Mouse (Mus musculus): Measurements from ENCODE around the gene Fam168b. TPM values are rescaled to one million over a fixed set of nuclear protein-coding genes. Genes with fewer than 3 reads are reported as not detected.

Gene Fam168b
- total RNA-seq (2021) (10 to 100 TPM; 47.6 to 50.6 TPM), polyA plus RNA-seq (2012; rRNA removed) (148 and 155 TPM in 2 replicates)
- long read RNA-seq, full-length matches to known transcripts: 32 of 49 reads
- long read RNA-seq, partial matches to known transcripts: 2 of 49 reads
- long read RNA-seq, other reads (novel, unspliced or antisense): 15 of 49 reads

- TF ChIP-seq EP300 (IDR thresholded peaks at IDR 0.05; ENCODE audit: insufficient read depth, low read depth, low read length) (0 out of 2 replicates have a peak, but pooled peaks have one; percentile 22), POLR2A (IDR thresholded peaks at IDR 0.05; ENCODE audit: insufficient read depth, low read depth, low read length) (peak; percentile 96), CTCF (IDR thresholded peaks at IDR 0.05) (no peak)
- WGBS: under 1% methylated on average over 59 of the region's 59 CpGs
- Histone ChIP-seq H3K36me3 (ENCODE audit: control insufficient read depth, insufficient read depth, low read length) (peaks cover 22% of the 10 kb centered on the region), H3K79me2 (replicated peaks; ENCODE audit: control insufficient read depth, insufficient read depth, low read length) (peaks cover 2% of the 10 kb centered on the region), H3K9ac (ENCODE audit: low read depth, low read length) (peak within 1 kb of the TSS; percentile 97), H3K4me1 (ENCODE audit: control insufficient read depth, insufficient read depth, low read length) (peaks cover 22% of the 10 kb centered on the region), H3K4me3 (peak within 1 kb of the TSS; percentile 78), H3K27me3 (ENCODE audit: control insufficient read depth, insufficient read depth, low read length) (no peaks in the 10 kb centered on the region), H3K27ac (peak within 1 kb of the TSS; percentile 97)
- peak; percentile 94 for DNase-seq
- intact Hi-C loops (cut with DNase I): no loop called here
Measured at GRCm38 (mm10) chr1:34842887-34843618, at the start of gene Fam168b. TSS of gene Fam168b (minus strand) at chr1:34843065.

DNA sequence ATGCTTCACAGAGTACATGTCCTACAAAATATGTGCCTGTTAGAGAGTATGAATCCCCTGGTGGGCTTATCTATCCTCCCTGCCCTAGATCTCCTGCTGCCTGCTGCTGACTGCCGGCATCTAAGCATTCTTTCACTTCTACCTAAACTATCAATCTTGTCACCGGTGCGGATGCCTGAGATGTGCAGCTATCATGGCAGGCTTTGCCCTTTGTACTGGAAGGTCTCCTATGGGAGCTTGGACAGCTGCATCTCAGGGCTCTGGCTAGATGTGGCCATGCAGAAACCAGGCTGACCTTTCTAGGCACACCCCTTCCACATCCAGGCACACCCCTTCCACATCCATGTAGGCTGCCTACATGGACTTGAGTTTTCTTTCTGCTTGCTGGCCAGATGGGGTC is 49.6 kb upstream of the Fam168b start:
- intact Hi-C loops (cut with DNase I): loop anchor here (10.0 kb wide), 1 partner anchor 248 kb away; no protein-coding TSS in a partner anchor
- Histone ChIP-seq H3K4me1 (ENCODE audit: control insufficient read depth, insufficient read depth, low read length) (no peaks in the 10 kb centered on the region), H3K27me3 (ENCODE audit: control insufficient read depth, insufficient read depth, low read length) (peaks cover 2% of the 10 kb centered on the region), H3K4me3 (no peak overlapping the region), H3K79me2 (replicated peaks; ENCODE audit: control insufficient read depth, insufficient read depth, low read length) (no peaks in the 10 kb centered on the region), H3K9ac (ENCODE audit: low read depth, low read length) (no peak overlapping the region), H3K27ac (no peak overlapping the region), H3K36me3 (ENCODE audit: control insufficient read depth, insufficient read depth, low read length) (no peaks in the 10 kb centered on the region)
- 66% methylated on average over 3 of the region's 3 CpGs for WGBS
- no peak for DNase-seq
- TF ChIP-seq POLR2A (IDR thresholded peaks at IDR 0.05; ENCODE audit: insufficient read depth, low read depth, low read length) (no peak), CTCF (IDR thresholded peaks at IDR 0.05) (no peak), EP300 (IDR thresholded peaks at IDR 0.05; ENCODE audit: insufficient read depth, low read depth, low read length) (no peak)

GRCm38 (mm10) chr1:34891559-34892289 is 48.9 kb upstream of the Fam168b start:
- Histone ChIP-seq H3K4me3 (no peak overlapping the region), H3K27me3 (ENCODE audit: control insufficient read depth, insufficient read depth, low read length) (peaks cover 2% of the 10 kb centered on the region), H3K36me3 (ENCODE audit: control insufficient read depth, insufficient read depth, low read length) (no peaks in the 10 kb centered on the region), H3K79me2 (replicated peaks; ENCODE audit: control insufficient read depth, insufficient read depth, low read length) (no peaks in the 10 kb centered on the region), H3K27ac (no peak overlapping the region), H3K4me1 (ENCODE audit: control insufficient read depth, insufficient read depth, low read length) (no peaks in the 10 kb centered on the region), H3K9ac (ENCODE audit: low read depth, low read length) (no peak overlapping the region)
- 44% methylated on average over 14 of the region's 14 CpGs for WGBS
- no peak for DNase-seq
- intact Hi-C loops (cut with DNase I): loop anchor here (10.0 kb wide), 1 partner anchor 247 kb away; no protein-coding TSS in a partner anchor
- TF ChIP-seq CTCF (IDR thresholded peaks at IDR 0.05) (peak; percentile 69), EP300 (IDR thresholded peaks at IDR 0.05; ENCODE audit: insufficient read depth, low read depth, low read length) (no peak)

- intact Hi-C loops (cut with DNase I): no loop called here
- DNase-seq: peak in 1 of 2 experiments; percentile 1
- no peaks in the 10 kb centered on the region for H3K79me2 ChIP-seq (replicated peaks; ENCODE audit: control insufficient read depth, insufficient read depth, low read length)
- TF ChIP-seq EP300 (IDR thresholded peaks at IDR 0.05; ENCODE audit: insufficient read depth, low read depth, low read length): no peak
- no peak for TF ChIP-seq CTCF (IDR thresholded peaks at IDR 0.05)
- TF ChIP-seq POLR2A (IDR thresholded peaks at IDR 0.05; ENCODE audit: insufficient read depth, low read depth, low read length): no peak
- no peaks in the 10 kb centered on the region for H3K36me3 ChIP-seq (ENCODE audit: control insufficient read depth, insufficient read depth, low read length)
- no peak overlapping the region for H3K4me3 ChIP-seq
- no peaks in the 10 kb centered on the region for H3K4me1 ChIP-seq (ENCODE audit: control insufficient read depth, insufficient read depth, low read length)
- H3K27ac ChIP-seq: no peak overlapping the region
- H3K9ac ChIP-seq (ENCODE audit: low read depth, low read length): no peak overlapping the region
- H3K27me3 ChIP-seq (ENCODE audit: control insufficient read depth, insufficient read depth, low read length): no peaks in the 10 kb centered on the region
Measured at GRCm38 (mm10) chr1:34883776-34884175, 40.9 kb upstream of the Fam168b start.

DNA sequence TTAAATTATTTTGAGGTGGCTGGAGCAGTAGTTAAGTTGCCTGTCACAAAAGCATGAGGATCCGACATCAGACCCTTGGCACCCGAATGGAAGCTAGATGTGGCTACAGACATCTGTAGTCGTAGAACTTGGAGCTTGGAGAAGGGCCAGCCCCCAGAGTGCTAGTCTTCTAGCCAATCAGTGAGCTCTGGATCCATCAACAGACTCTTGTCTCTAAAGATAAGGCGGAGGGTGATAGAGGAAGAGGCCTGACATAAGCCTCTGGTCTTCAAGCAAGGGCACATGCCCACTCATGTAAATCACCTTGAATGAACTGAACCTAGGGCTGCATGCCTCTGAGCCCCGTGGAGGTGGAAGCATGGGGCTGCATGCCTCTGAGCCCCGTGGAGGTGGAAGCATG is 36.7 kb upstream of the Fam168b start:
- intact Hi-C loops (cut with DNase I): no loop called here

More for the DNA sequence above, 36.7 kb upstream of the Fam168b start:
- DNase-seq: no peak
- Histone ChIP-seq H3K9ac (ENCODE audit: low read depth, low read length) (no peak overlapping the region), H3K36me3 (ENCODE audit: control insufficient read depth, insufficient read depth, low read length) (no peaks in the 10 kb centered on the region), H3K79me2 (replicated peaks; ENCODE audit: control insufficient read depth, insufficient read depth, low read length) (no peaks in the 10 kb centered on the region), H3K27ac (no peak overlapping the region), H3K4me3 (no peak overlapping the region), H3K27me3 (ENCODE audit: control insufficient read depth, insufficient read depth, low read length) (no peaks in the 10 kb centered on the region), H3K4me1 (ENCODE audit: control insufficient read depth, insufficient read depth, low read length) (no peaks in the 10 kb centered on the region)
- TF ChIP-seq CTCF (IDR thresholded peaks at IDR 0.05) (no peak), EP300 (IDR thresholded peaks at IDR 0.05; ENCODE audit: insufficient read depth, low read depth, low read length) (no peak), POLR2A (IDR thresholded peaks at IDR 0.05; ENCODE audit: insufficient read depth, low read depth, low read length) (no peak)
- 49% methylated on average over 6 of the region's 6 CpGs for WGBS
